Mouse (Mus musculus) kidney, adult 8-10 months (tissue): ENCODE data around the gene Plagl1.

Experiments
- DNase-seq, 2 experiments: peaks; one replicate each; pipeline ENCODE4 v3.0.0; 2022

The Plagl1 gene

DNA sequence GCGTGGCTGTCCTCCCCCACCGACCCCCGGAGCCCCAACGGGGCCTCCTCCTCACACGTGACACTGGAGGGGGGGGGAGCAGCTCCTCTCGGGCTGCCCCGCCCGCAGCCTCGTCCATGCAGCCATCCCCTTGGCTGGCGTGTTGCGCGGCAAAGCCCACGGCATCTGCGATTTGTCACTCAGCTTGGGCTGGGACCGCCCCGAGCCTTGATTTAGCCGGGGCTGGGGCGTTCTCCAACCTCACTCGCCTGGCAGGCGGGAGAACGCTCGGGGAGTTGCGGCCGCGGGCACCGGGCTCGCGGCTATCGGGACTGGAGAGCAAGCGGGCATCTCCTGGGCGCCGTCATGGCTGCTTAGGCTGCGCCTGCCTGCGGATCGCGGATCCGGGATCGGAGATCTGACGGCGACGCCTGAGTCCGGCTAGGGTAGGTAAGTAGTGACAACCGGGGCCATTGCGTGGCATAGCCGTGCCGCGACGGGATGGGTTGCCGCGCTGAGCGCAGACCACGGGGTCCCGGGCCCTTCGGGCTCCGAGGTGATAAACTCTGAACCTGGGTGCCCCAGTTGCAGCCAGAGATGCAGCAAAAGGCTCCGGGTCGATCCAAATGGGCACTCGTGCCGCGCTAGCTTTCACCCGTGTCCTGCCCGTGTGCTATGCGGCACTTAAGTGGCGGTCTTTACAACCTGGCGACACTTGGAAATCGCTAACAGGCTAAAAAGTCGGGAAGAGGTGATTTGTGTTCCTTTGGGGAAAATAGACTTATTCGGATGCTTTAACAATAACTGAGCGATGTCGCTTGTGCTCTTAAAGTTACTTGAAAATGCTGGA lies 30.5 kb downstream of the Plagl1 start:
- peak; percentile 28 to 34 for DNase-seq

DNA sequence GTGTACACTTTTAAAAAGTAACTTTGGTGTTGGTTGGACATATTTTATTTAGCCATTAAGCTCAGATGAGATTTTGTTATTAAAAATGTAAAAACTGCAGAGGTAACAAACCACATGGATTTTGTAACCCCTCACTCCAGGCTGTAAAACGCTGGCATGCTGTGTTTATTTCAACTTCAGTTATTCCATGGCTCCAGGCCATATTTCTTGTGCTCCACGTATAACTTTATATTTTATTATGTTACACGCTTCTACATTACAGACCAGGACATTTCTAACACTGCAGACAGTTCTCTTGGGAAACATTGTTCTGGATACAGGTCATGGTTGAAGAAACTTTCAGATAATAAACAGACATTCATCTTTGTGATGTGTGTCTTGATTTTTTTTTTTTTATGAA lies 32.7 kb downstream of the Plagl1 start:
- DNase-seq, result no peak

DNA sequence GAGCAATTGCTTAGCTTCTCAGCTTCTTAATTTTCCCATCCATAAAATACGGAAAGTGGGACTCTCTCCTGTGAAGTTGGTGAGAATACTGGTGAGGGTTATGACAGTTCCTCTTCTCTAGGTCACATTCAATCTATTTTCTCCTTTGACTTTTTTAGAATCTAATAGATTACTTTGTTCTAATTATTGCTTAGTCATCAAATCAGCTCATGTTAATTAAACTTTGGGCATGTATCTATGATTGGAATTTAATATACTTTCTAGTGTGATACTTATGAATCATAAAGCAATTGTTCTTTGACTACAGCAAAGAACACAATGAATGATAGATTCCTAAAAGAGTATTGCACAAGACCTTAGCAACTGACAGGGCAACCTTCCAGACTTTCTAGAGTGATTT lies 38.6 kb downstream of the Plagl1 start:
- no peak for DNase-seq

DNA sequence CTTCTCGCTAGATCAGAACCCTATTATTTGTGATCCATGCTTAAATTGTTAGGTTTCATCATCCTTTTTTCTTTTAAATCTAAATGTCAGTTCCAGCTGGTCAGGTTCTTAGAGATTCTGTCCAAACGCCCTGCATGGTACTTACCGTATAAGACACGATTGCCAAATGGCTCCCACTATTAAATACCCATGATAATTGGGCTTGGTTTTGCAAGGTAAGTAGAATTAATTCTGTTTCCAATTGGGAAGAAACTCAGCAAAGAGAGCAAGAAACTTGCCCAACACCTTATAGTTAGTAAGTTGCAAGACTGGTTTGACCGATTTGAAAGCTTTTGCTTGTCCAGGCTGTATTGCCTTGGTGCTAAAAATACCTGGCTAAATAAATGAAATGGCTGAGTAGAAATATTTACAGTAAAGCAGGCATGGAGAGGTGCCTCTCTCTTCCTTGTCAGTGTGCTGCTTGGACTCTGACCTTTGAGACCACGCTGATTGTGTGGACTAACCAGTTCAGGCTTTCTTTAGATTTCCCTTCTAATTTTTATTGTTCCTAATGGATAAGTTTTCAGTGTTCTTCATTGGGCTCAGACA lies 39.9 kb downstream of the Plagl1 start:
- DNase-seq, result peak in 1 of 2 experiments; percentile 9

DNA sequence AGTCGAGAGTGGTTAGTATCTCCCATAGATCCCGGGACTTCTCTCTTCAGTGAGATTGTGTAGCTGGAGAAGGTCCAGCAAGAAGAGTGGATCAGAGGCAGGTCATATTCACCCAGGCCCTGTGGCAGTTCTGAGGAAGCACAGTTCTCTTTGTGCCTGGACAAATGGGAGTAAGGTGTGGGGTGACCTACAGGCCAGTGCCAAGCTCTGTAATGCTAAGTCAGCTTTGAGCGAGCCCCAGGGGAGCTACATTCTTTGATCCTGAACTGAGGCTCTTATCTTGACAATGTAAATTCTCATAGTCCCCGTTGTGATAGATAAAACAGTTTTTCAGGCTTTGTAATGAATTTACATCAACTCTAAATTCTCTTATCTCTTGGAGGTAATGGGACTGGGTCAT lies 42.1 kb downstream of the Plagl1 start:
- DNase-seq, result no peak

DNA sequence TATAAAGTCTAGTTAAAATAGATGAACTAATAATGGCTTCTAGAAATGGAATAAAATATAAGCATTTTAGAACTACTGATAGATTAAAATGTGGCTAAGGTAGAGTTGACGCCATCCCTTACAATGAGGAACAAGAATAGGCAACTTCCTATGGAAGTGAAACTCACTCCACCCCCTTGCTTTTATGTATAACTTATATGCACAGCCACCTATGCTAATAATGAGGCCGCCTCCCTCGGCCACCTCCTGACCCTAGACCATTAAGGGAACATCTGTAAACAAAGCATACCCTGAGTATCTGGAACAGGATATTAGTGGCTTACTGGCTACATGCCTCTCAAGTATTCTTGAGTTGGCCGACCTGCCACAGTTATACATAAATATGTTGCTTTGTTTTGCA lies 43.5 kb downstream of the Plagl1 start:
- no peak for DNase-seq

DNA sequence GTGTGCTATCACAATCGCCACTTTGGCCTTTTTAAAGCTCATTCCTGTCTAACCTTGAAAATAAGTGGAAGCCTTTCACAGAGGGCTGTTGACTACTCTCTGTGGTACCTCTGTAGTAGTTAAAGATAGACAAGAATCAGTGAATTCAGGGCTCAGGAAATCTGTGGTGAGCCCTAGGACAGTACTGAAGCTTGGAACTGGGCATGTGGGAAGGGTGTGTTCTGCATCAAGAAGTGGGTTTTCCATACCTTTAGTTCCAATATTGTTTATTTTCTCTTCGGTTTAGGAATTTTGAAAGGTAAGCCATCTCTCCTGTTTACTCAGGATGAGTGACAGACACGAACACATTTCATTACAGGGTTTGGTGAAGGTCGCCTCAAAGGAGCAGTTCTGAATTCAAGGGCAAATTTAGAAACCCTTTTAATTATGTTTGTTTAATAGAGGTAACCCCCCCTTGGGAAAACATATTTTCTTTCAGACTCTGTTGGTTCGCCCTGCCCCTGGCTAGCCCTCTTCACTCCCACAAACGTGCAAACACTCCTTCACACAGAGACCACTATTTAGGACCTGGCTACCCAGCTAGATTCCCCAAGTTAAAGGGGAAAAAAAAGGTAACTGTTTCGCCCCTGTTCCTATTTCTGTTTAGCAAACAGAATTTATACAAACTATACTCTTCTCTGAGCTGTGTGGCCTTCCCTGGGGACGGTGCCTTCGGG lies 46.8 kb downstream of the Plagl1 start:
- no peak for DNase-seq

DNA sequence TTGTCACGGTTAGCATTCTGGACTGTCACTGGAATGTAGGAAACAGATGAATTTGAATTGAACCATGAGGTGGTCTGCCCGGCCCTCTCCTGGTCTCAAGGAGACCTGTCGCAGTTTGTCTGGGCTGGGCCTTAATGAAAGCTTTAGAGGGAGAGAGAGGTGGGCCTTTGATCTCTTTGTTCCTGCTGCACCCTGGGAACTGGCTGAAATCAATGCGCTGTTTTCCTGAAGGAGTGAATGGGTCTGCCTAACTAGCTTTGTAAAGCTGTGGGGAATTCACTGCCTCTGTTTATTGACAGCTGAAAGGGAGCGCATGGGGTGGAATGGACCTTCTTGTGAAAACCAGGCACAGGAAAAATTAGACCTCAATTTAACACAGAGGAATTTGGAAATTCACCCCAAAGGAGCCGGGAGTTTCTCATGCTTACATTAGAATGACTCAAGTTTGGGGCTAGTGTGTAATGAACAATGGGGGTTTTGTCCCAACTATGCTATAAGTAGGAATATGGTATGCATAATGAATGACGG lies 47.8 kb downstream of the Plagl1 start:
- DNase-seq, result no peak

DNA sequence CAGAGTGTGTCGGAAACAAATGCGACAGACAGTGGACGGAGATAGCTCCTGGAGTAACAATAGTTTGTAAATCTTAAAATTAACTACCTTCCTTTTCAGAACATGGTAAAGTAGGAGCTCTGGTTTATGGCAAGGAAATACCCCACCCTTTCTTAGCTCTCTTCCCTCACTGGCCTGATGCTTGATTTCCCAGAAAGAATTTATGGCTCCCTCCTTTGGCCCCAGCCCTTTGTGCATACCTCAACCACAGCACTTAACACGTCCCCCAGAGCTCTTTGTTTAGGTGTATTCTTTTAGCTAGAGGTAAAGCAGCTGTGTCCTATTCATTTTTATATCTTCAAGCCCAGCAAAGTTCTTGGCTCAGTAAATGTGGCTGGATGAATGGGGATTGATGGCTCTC lies 48.5 kb downstream of the Plagl1 start:
- no peak for DNase-seq

DNA sequence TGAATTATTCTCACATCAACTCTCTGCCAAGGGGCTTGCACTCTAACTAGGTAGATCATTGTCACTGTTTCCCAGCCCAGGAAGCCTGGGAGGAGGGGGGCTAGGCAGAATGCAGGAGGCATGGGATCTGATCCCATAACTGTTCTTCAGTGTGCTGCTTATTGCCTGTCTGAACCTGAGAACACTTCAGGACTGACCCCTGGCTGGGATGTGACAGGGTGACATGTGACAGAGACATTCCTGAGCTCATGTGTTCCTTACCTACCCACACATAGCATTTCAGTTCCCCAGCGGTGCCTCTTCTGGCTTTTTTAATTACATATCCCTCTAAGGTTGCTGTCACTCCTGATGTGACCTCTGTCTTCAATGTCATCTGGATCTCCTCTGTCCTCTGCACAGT lies 49.5 kb downstream of the Plagl1 start:
- no peak for DNase-seq

DNA sequence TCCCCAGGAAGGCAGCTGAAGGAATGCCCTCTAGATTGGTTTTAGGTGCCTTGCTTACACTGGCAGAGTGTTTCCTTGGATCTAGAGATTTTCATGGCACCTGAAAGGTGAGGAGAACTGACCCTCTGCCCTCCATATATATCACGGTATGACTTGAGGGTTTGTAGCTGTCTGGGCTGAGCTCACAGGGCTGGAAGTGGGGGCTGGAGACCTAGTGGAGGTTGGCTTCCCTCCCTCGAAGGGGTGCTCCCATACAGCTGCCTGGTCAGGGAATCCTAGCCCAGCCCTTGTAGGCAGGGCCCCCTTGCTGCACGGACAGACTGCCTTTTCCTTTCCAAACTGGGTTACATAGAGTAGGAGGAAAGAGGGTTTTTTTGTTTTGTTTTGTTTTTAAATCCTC lies 52.5 kb downstream of the Plagl1 start:
- no peak for DNase-seq

DNA sequence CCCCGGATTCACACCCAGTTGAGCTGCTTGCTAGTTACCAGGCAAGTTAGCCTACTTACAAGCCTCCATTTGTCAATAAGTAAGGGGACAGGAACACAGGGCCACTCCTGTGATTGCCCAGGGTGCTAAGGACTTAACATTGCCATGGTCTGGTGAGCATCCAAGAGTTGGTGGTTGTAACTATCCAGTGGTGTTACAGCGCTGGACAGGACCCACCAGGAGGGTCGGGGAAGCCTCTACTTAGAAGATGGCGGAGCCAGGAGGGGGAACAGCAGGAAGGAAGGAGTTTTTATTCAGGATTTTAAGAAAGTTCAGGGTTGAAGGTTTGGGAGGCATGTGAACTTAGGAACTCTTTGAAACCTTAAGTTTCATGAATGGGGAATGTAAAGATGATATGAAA lies 53.3 kb downstream of the Plagl1 start:
- DNase-seq, result no peak

DNA sequence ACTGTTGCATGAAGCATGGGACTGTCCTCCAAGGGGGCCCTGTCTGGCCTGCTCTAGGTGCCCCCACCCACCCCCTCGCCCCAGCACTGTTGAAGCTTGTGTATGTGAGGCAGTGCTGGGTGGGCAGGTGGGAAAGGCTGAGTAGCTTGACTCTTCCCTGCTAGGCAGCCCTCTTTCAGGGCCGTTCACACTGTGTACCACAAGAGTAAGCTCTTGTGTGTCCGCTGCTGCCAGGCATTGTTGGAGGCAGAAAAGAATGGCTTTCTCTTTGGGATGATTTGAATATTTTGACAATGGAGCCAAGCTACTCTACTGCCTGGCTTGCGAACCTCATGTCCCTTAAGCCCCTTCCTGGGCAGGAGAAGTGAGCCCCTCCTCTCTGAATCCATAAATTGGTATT lies 54.7 kb downstream of the Plagl1 start:
- DNase-seq, result no peak

DNA sequence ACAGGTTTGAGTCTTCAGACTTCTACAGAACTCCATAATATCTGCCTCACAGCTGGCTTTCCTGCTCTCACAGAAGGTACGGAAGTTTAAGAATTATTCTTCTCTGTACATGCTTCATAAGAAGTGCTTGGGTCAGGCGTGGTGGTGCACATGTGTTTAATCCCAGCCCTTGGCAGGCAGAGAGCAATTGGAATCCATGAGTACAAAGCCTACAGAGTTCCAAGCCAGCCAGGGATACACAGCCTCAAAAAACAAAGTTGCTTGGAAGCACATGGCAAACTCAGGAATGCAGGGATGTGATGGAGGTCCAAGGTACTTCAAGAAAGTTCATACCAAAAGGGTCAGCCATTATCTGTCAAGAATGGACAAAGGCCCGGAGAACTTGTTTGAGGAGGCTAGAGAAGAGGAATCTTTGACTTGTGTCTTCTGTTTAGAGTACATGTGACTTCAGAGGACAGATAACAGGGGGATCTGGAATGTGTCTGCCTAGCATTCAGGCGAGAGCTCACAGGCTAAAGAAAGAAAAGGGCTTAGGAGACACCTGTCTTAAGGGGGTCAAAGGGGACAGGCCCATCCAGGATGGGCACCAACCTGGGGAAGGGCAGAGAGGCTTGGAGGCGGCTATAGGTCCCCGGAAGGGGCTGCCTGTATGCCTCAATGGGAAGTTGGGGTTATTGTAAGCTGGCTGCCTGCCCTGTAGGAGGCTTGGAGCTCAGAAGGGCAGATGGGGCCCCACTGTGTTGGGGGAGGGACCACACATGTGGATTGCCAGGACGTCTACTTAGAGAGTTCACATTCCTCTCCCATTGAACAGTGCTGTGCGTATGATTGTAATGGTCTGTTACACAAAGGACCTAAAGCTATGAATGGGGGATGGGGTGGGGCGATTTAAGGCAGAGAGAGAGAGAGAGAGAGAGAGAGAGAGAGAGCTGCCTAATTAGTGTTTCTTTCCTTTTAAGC lies 56.7 kb downstream of the Plagl1 start:
- no peak for DNase-seq

DNA sequence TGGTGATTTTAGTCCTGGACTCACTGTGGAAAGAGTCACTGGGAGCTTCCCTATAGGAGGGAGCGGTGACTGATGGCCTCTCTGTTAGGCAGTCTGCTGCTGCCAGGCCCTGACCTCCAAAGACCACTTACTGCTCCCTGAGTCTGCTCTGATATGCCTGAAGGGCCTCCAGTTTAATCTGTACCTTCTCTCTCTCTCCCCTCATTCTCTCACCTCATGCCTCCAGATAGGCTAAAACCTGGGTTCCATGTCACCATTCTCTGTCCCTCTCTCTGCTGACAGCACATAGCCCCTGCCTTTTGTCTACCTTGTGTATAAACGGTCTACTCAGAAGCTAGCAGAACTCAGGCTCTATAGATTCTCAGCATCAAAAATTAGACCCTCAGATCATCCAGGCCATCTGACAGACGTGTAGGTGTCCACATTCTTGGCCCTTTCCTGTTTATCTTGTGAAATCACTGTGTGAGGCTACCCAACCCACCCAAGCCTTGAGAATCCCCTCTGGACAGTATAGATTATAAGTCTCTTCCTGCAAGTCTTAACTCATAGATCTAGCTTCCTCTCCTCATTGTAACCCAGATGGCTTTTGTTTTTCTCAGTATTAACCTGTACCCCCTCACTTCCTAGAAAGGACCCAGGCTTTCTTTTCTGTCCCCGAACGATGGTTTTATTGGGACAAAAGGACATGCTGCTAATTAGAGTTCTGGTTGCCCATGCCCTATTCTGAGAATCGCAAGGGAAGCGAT lies 57.9 kb downstream of the Plagl1 start:
- no peak for DNase-seq

DNA sequence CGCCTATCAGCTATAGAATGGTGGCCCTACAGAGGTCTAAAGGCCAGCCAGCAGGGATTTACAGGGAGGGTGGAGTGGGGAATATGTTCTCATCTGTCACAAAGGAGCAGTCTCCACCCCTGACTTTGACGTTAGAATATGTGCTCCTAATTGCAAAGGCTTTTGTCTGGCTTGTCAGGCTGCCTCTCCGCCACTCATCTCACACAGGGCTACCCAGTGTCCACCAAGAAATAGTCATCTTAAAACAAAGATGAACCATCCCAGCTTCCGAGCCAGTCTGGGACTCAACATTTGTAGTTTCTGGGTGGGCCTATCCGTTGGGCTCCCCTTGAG lies 58.4 kb downstream of the Plagl1 start:
- DNase-seq, result no peak

DNA sequence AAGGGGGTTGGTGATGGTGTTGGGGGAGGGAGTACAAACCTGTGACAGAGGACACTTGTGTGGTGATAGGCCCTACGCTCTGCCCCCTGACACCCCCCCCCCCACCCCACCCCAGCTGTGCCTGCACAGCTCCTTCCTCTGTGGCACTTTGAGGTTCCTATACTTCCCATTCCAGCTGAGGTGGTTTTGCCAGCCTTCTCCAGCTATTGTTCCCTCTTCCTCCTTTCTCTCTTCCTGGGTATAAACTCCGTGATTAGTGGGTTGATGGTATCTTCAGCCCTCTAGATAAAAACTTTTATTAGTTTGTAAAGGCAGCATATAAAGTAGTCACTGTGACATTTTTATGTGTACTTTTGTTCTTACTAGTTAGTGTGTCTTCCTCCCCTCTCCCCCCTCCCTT lies 59.0 kb downstream of the Plagl1 start:
- DNase-seq, result no peak

DNA sequence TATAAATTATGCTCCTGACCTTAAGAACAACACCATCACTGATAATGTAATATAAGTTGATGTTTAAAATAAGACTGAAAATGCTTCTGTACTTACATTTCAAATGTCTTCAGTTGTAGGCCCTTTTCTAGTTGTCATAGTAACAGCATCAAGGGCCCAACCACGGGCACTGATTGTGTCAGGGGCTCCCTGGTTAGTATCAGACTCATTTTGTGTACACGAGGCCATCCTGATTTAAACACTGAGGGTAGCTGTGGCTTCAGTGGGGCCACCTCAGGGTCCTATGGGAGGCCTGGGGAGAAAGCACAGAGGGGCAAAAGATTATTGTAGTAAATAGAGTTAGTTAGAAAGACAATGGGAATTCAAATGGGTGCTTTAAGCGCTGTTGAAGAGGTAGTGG lies 65.5 kb downstream of the Plagl1 start:
- DNase-seq, result no peak

DNA sequence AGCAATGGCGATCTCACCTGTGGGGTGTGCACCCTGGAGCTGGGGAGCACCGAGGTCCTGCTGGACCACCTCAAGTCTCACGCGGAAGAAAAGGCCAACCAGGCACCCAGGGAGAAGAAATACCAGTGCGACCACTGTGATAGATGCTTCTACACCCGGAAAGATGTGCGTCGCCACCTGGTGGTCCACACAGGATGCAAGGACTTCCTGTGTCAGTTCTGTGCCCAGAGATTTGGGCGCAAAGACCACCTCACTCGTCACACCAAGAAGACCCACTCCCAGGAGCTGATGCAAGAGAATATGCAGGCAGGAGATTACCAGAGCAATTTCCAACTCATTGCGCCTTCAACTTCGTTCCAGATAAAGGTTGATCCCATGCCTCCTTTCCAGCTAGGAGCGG lies 67.0 kb downstream of the Plagl1 start:
- DNase-seq, result peak in 1 of 2 experiments; percentile 5

DNA sequence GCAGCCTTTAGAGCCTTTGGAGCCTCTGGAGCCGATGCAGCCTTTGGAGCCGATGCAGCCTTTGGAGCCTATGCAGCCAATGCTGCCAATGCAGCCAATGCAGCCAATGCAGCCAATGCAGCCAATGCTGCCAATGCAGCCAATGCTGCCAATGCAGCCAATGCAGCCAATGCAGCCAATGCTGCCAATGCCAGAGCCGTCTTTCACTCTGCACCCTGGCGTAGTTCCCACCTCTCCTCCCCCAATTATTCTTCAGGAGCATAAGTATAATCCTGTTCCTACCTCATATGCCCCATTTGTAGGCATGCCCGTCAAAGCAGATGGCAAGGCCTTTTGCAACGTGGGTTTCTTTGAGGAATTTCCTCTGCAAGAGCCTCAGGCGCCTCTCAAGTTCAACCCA lies 67.6 kb downstream of the Plagl1 start:
- no peak for DNase-seq

DNA sequence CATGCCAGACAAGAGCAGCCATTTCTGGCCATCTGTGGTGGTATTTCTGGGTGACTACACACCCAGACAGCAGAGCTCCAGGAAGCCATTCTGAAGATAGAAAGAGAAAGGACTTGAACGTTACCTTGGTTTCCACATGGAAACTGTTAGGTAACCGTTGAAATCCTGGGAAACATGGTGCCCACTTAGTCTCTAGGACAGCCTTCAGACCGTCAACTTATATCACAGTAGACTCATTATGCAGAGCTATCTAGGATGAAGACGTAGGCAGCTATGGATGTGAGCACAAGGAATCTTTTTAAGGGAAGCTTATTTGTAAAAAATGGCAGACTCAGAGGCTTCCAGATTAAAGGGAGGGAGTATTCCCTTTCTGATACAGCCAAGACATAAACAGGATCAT lies 73.5 kb downstream of the Plagl1 start:
- no peak for DNase-seq

DNA sequence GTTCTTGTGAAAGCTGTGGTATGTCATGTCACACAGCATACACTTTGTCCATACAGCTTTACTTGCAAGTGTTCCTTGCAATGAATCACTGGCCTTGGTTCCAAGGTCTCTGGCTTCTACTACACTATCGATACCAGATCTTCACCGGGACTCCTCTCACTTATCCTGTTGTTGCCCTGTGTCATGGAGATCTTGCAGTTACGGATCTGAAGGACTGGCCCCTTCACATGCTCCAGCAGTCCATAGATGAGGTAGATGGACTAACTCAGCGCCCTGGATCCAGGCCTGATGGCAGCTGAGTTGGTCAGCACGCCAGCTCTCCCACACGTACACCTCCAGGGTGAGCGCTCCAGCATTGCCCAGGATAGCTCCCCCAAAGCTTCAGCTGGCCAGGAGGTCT lies 75.0 kb downstream of the Plagl1 start:
- DNase-seq, result no peak
